Mouse (Mus musculus): ENCODE data around the gene Ccnb2.

DNA sequence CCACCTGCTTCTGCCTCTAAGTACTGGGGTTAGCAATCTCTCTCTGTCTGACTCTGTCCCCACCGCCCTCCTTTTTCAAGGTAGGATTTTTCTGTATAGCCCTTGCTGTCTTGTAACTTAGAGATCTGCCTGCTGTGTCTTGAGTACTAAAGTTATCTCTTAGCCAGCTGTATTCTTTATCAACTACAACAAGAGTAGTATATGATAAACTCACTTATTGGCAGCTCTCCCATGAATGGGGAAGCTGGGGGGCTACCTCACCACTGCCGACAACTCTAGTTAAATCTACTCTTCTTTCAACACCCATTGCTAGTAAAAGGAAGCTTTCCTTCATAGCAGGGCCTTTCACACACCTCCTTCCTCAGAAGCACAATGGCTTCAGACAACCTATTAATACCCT lies 31.0 kb upstream of the Ccnb2 start:
- no peak for TF ChIP-seq POLR2A (IDR thresholded peaks at IDR 0.05; ENCODE audit: control insufficient read depth, extremely low read depth, insufficient read depth, low read length, poor library complexity)
- TF ChIP-seq CTCF (IDR thresholded peaks at IDR 0.05; ENCODE audit: borderline replicate concordance, control insufficient read depth, extremely low read depth, insufficient read depth, low read length, poor library complexity) = no peak

Measured in thymus, adult 2 months (tissue).